Mouse (Mus musculus) midbrain, embryonic 15.5 days (tissue): ENCODE results near the gene Xylt1. TPM values are rescaled to one million over a fixed set of nuclear protein-coding genes. Genes with fewer than 3 reads are reported as not detected.

ENCODE experiments used
- ATAC-seq: fragments of 200-750 bp; cut with Nextera tagmentation; replicated peaks from 2 replicates; pipeline ENCODE4 v1.8.0; 2017; ENCODE audit warnings: moderate TSS enrichment
- H3K27ac ChIP-seq: fragments of 300-500 bp; sonication (generic); 2 replicates; pipeline ENCODE4 v1.5.1; 2015; ENCODE audit warnings: mild to moderate bottlenecking, inconsistent platforms
- H3K27me3 ChIP-seq: fragments of 300-500 bp; sonication (generic); replicated peaks from 2 replicates; pipeline ENCODE4 v1.6.1; 2015; ENCODE audit warnings: inconsistent platforms
- H3K36me3 ChIP-seq: fragments of 300-500 bp; sonication (generic); replicated peaks from 2 replicates; pipeline ENCODE4 v1.6.1; 2015; ENCODE audit warnings: inconsistent platforms
- H3K4me1 ChIP-seq: fragments of 300-500 bp; sonication (generic); 2 replicates; pipeline ENCODE4 v1.6.1; 2015; ENCODE audit warnings: inconsistent platforms
- H3K4me2 ChIP-seq: fragments of 300-500 bp; sonication (generic); 2 replicates; pipeline ENCODE4 v1.6.1; 2015; ENCODE audit warnings: inconsistent platforms, mild to moderate bottlenecking, moderate library complexity
- H3K4me3 ChIP-seq: fragments of 300-500 bp; sonication (generic); 2 replicates; pipeline ENCODE4 v1.5.1; 2015; ENCODE audit warnings: mild to moderate bottlenecking, inconsistent platforms
- H3K9ac ChIP-seq: fragments of 300-500 bp; sonication (generic); 2 replicates; pipeline ENCODE4 v1.6.1; 2015; ENCODE audit warnings: mild to moderate bottlenecking, inconsistent platforms
- H3K9me3 ChIP-seq: fragments of 300-500 bp; sonication (generic); 2 replicates; pipeline ENCODE4 v1.6.1; 2016; ENCODE audit warnings: inconsistent platforms
- WGBS: fragments of 180-500 bp; shearing (Covaris S2); methylation state at CpG from one replicate; pipeline ENCODE4 v1.1.7; 2015; ENCODE audit warnings: mixed read lengths; 5-methylcytosine and 5-hydroxymethylcytosine counted together
- polyA plus RNA-seq: library from polyadenylated mRNA; unstranded; fragments of >200 nt; fragmentation: Nextera tagmentation; extraction: Ambion mirVana; gene quantifications from 2 replicates; pipeline ENCODE4 v1.2.1, GENCODE M21; 2015

Gene Xylt1
- polyA plus RNA-seq, 1 experiment from 2014 or later: 2.8 TPM

DNA sequence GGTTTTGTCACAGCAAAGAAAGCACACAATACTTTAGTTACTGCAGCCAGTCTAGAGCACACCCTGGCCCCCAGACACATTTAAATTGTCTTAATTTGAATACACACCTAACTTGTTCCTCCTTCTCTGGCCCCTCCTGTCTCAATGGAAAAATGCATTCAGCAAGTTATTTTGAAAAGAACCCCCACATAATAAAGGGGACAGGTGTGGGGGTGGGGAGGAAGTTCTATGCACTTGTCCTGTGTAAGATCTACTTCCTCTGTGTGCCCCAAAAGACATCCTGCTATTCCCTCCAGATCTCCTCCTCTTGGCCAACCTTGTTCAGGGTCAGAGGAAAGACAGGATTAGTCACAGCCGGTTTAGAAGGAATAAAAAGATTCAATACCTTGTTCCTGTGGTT lies 135.0 kb downstream of the Xylt1 start:
- H3K4me3 ChIP-seq: no peak overlapping the region
- 13% methylated on average over 1 of the region's 1 CpGs for WGBS

DNA sequence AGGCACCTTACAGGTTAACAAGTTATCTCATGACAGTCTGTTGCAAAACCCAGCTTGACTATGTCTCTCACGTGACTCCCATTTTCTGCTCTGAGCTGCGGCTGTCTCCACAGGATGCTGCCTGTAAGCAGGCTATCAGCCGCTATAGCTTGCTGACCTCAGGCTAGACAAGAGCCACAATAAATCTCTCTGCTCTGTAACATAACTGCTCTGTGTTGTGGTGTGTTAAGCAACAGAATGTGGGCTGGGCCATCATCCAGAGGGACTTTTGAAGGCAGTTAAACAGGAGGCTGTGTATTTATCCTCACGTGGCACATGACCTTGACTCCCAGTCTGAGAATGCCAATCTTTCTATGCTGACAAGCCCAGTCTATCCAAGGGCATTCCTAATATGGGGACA lies 136.1 kb downstream of the Xylt1 start:
- H3K9me3 ChIP-seq: no peaks in the 10 kb centered on the region
- H3K4me1 ChIP-seq: no peaks in the 10 kb centered on the region
- no peak overlapping the region for H3K4me2 ChIP-seq
- no peaks in the 10 kb centered on the region for H3K36me3 ChIP-seq
- no peak overlapping the region for H3K4me3 ChIP-seq
- no peaks in the 10 kb centered on the region for H3K27me3 ChIP-seq
- no peak for ATAC-seq
- no peak overlapping the region for H3K27ac ChIP-seq
- no peak overlapping the region for H3K9ac ChIP-seq
- 64% methylated on average over 4 of the region's 4 CpGs for WGBS

More for the DNA sequence above, 135.0 kb downstream of the Xylt1 start:
- H3K9ac ChIP-seq: no peak overlapping the region
- H3K36me3 ChIP-seq: no peaks in the 10 kb centered on the region
- H3K4me1 ChIP-seq: no peaks in the 10 kb centered on the region
- H3K9me3 ChIP-seq: no peaks in the 10 kb centered on the region
- no peak overlapping the region for H3K4me2 ChIP-seq
- H3K27me3 ChIP-seq: no peaks in the 10 kb centered on the region
- no peak for ATAC-seq
- no peak overlapping the region for H3K27ac ChIP-seq

DNA sequence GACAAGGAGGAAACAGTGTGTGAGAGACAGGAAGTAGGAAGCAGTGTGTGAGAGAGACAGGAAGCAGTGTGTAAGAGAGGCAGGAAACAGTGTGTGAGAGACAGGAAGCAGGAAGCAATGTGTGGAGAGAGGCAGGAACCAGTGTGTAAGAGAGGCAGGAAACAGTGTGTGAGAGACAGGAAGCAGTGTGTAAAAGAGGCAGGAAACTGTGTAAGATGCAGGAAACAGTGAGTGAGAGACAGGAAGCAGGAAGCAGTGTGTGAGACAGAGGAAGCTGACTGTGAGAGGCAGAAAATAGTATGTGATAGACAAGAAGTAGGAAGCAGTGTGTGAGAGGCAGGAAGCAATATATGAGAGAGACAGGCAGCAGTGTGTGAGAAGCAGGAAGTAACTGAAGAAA lies 140.6 kb downstream of the Xylt1 start:
- no peaks in the 10 kb centered on the region for H3K9me3 ChIP-seq
- H3K4me3 ChIP-seq: no peak overlapping the region
- H3K4me1 ChIP-seq: no peaks in the 10 kb centered on the region
- no peaks in the 10 kb centered on the region for H3K27me3 ChIP-seq
- H3K27ac ChIP-seq: no peak overlapping the region
- no peak for ATAC-seq
- H3K36me3 ChIP-seq: no peaks in the 10 kb centered on the region
- H3K4me2 ChIP-seq: no peak overlapping the region
- H3K9ac ChIP-seq: no peak overlapping the region

DNA sequence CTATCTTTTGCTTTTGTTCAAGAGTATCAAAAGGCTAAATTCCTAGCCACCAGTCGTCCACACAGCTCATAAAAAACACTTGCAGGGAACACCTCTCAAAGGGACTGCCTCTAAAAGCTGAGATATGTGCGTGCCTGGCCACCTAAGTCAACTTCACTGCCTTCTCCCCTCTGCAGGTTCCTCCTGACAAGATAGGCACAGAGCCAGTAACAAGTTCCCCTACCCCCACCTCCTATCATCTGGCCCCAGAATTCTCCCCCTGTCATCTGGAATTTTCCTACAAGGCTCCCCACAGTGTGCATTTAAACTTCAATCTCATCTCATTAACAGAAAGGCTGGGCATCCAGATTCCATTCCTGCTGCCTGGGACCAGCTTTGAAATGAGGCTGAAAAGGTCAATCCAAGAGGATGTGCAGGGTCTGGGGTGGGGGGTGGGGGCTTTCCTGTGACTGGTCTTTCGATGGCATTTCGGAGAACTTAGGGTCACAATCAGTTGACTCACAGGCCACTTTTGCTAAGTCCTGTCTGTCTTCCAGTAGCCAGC lies 141.4 kb downstream of the Xylt1 start:
- Histone ChIP-seq H3K27me3 (no peaks in the 10 kb centered on the region), H3K9me3 (no peaks in the 10 kb centered on the region), H3K36me3 (no peaks in the 10 kb centered on the region), H3K4me1 (no peaks in the 10 kb centered on the region), H3K4me2 (no peak overlapping the region), H3K27ac (no peak overlapping the region), H3K4me3 (no peak overlapping the region), H3K9ac (no peak overlapping the region)
- 24% methylated on average over 4 of the region's 4 CpGs for WGBS
- ATAC-seq: no peak

DNA sequence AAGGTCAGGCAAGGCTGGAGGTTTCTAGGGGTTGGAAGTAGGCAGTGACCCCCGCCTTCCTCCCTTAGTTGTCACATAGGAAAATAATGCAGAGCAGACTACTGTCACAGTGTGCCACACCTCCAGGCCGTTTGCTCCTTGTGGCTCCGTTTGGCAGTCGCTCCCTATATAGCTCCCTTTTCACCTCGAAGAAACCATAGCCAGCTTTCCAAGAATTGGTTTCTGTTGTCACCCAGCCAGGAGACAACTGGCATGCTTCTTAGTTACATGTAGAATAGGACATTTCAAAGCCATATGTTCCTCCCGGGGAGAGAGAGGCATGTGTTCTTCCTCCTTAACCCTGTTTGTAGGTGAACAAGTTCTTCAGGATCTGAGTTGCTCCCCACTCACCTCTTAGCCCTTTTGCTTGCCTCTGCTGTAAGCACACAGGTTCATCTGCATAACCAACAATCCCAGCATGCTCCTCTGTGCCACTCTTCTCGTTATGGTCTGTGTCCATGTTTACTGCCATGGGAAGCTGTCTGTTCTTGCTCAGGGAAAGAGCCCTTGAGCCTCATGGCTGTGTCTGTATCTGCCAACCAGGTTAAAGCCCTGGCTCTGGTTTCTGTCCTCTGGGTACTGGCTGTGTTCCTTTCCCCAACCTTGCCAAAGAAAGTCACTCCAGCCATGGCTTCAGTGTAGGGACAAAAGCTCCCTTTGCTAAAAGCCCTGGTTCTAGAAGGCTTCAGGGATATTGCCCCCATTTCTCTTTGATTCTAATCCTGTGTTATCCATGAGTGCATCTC lies 143.8 kb downstream of the Xylt1 start:
- ATAC-seq: no peak
- Histone ChIP-seq H3K4me1 (no peaks in the 10 kb centered on the region), H3K27me3 (no peaks in the 10 kb centered on the region), H3K9ac (no peak overlapping the region), H3K4me2 (no peak overlapping the region), H3K36me3 (no peaks in the 10 kb centered on the region), H3K9me3 (no peaks in the 10 kb centered on the region), H3K27ac (no peak overlapping the region), H3K4me3 (no peak overlapping the region)
- WGBS: 73% methylated on average over 7 of the region's 7 CpGs

DNA sequence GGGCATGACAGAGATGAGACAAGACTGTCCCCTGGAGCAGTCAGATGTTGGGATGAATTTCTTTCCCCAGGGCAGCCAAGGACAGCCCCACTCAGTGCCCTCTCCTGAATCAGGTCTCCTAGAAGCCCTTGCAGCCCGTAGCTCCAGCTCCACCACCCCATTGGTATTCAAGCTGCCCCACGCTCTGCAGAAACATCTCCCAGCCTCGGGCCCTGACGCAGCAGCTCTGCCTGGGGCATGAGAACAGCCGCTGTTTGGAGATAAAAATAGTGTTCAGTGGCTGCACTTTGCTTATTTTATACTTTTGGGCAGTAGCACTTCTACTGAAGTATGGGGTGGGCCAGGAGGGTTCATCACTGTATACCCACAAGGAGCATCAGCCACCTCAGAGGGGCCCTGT lies 144.9 kb downstream of the Xylt1 start:
- Histone ChIP-seq H3K9ac (no peak overlapping the region), H3K9me3 (no peaks in the 10 kb centered on the region), H3K4me3 (no peak overlapping the region), H3K27ac (no peak overlapping the region), H3K27me3 (no peaks in the 10 kb centered on the region), H3K36me3 (no peaks in the 10 kb centered on the region), H3K4me2 (no peak overlapping the region), H3K4me1 (no peaks in the 10 kb centered on the region)
- ATAC-seq: no peak
- WGBS: 96% methylated on average over 5 of the region's 5 CpGs

DNA sequence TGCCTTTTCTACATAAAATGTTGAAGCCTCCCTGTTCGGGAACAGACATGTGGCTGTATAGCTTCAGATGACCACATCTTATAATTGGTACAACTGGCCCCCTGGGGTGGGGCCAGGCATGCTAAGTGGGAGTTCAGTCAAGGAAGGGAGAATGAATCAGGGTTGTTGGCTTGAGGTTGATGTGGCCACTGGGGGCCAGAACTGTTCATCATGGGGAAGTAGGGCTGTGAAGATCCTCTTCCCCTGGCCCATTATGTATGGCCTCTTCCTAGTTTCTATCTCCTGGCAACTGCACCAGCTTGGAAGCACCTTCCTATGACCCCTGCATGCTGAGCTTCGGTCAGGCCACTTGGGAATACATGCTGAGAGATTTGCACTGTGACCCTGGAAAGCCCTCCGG lies 145.8 kb downstream of the Xylt1 start:
- no peak for ATAC-seq
- no peaks in the 10 kb centered on the region for H3K27me3 ChIP-seq
- H3K4me3 ChIP-seq: no peak overlapping the region
- H3K4me1 ChIP-seq: no peaks in the 10 kb centered on the region
- no peaks in the 10 kb centered on the region for H3K9me3 ChIP-seq
- WGBS: 89% methylated on average over 3 of the region's 3 CpGs
- H3K4me2 ChIP-seq: no peak overlapping the region
- H3K36me3 ChIP-seq: no peaks in the 10 kb centered on the region
- H3K9ac ChIP-seq: no peak overlapping the region
- no peak overlapping the region for H3K27ac ChIP-seq

DNA sequence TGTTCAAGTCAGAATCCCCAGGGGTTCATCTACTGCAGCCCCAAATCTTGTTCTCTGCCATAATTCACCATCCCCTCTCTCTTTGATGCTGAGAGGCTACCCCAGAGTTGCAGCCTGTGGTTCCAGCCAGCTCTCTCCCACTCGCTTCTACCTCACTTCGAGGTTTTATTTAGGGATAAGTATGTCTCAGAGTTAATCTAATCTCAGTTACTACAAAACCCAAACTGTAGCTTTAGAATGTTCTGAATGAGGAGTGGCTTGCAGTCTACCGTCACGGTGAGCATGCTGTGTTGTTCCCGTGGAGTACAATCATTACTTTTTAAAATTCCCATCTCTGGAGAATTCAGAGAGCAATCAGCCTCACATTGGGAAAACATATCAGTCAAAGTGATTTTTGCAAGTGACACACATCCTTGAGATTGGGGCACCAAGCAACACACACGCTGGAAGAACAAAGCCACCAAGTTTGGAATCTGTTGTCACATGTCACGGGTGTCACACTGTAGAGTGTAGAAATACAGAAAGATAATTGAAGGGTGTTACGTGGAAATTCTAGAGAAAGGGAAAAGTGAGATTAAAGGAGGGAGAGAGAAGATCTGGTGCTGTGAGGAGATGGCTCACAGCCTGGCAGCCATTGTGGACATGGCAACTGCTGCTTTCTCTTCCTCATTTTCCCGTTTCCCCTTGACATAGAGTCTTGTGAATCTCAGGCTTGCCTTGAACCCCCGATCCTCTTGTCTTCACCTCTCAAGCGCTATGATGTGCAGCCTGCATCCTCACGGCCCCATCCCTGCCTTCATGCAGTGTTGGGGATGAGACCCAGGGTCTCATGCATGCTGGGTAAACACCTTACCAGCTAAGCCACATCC lies 149.2 kb downstream of the Xylt1 start:
- Histone ChIP-seq H3K27ac (no peak overlapping the region), H3K9ac (no peak overlapping the region), H3K4me2 (no peak overlapping the region), H3K4me3 (no peak overlapping the region), H3K4me1 (no peaks in the 10 kb centered on the region), H3K27me3 (no peaks in the 10 kb centered on the region), H3K9me3 (no peaks in the 10 kb centered on the region), H3K36me3 (no peaks in the 10 kb centered on the region)
- no peak for ATAC-seq
- 73% methylated on average over 12 of the region's 12 CpGs for WGBS

DNA sequence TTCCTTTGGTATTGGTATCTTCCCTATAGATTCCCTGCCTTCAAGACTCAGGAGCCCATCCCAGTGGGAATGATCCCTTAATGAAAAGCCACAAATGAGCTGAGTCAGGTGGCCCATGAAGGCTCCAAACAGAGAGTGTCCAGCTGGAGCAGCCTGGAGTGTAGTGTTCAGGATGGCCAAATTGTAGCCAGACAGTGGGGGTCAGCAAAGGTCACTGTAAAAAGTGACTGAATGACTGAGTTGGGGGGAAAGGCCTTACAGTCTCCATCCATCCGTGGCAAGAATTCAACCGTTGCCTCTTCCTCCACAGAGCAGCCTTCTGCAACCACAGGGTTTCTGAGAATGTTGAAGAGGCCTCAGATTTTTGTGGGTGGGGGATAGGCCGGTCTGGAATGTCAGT lies 151.9 kb downstream of the Xylt1 start:
- 60% methylated on average over 3 of the region's 3 CpGs for WGBS
- H3K4me2 ChIP-seq: no peak overlapping the region
- no peak overlapping the region for H3K27ac ChIP-seq
- H3K9me3 ChIP-seq: no peaks in the 10 kb centered on the region
- no peaks in the 10 kb centered on the region for H3K36me3 ChIP-seq
- ATAC-seq: no peak
- H3K4me1 ChIP-seq: no peaks in the 10 kb centered on the region
- no peaks in the 10 kb centered on the region for H3K27me3 ChIP-seq
- H3K4me3 ChIP-seq: no peak overlapping the region
- no peak overlapping the region for H3K9ac ChIP-seq

DNA sequence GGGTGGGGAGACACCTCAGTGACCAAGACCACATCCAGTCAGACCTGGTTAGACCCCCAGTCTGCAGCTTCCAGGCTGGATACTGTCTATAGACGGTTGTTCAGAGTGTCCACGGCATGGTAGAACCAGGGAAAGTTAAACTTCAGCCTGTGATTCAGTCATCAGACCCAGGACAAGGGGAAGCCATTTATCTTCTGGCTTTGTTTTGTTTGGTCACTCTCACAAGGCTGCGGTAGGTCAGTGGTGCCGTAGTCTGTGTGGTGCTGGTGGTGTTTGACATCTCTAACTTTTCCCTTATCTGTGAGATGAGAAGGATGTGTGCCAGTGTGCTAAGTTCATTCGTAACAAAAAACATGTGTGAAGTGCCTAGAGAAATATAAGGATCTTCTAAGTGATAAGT lies 152.4 kb downstream of the Xylt1 start:
- H3K4me3 ChIP-seq: no peak overlapping the region
- H3K4me1 ChIP-seq: no peaks in the 10 kb centered on the region
- no peaks in the 10 kb centered on the region for H3K36me3 ChIP-seq
- no peaks in the 10 kb centered on the region for H3K27me3 ChIP-seq
- no peak overlapping the region for H3K9ac ChIP-seq
- H3K27ac ChIP-seq: no peak overlapping the region
- no peaks in the 10 kb centered on the region for H3K9me3 ChIP-seq
- H3K4me2 ChIP-seq: no peak overlapping the region
- 92% methylated on average over 5 of the region's 5 CpGs for WGBS
- no peak for ATAC-seq

DNA sequence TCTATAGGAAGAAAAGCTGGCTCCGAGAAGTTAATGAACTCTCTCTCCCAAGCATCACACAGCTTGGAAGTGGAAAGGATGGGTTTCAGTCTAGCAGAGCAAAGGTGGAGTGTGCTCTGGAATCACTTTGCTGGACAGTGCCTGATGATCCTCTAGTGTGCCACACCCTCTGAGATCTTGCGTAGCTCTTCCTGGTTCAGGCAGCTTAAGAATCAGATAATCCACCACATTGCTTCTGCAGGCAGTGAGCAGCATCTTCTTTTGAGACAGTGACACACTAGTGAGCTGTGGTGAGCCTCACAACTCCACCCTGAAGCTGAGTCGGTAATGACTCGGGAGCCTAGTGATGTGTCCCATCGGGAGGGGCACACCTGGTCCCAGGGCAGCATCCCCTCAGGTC lies 159.2 kb downstream of the Xylt1 start:
- H3K4me1 ChIP-seq: no peaks in the 10 kb centered on the region
- no peak overlapping the region for H3K9ac ChIP-seq
- no peak overlapping the region for H3K27ac ChIP-seq
- no peak for ATAC-seq
- no peaks in the 10 kb centered on the region for H3K36me3 ChIP-seq
- 74% methylated on average over 5 of the region's 5 CpGs for WGBS
- no peaks in the 10 kb centered on the region for H3K9me3 ChIP-seq
- H3K4me3 ChIP-seq: no peak overlapping the region
- no peaks in the 10 kb centered on the region for H3K27me3 ChIP-seq
- H3K4me2 ChIP-seq: no peak overlapping the region

DNA sequence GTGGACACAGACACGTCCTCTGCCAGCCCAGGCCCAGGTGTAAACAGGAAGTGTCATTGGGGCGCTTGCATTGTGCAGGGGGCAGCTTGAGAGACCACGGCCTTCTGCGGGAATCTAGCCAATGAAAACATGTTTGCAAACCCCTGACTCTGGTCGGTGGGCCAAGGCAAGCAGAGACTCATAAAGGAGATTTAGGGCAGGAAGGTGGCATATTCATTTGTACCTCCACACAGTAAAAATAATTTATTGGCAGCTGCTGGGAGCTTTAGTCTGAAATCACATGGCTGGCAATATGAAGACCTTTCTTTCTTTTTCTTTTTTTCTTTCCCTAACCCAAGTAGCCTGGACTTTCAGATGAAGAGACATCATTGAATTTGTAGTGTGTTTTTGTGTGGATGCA lies 159.6 kb downstream of the Xylt1 start:
- Histone ChIP-seq H3K27ac (no peak overlapping the region), H3K36me3 (no peaks in the 10 kb centered on the region), H3K4me1 (no peaks in the 10 kb centered on the region), H3K9ac (no peak overlapping the region), H3K9me3 (no peaks in the 10 kb centered on the region), H3K4me3 (no peak overlapping the region), H3K4me2 (no peak overlapping the region), H3K27me3 (no peaks in the 10 kb centered on the region)
- WGBS: 67% methylated on average over 5 of the region's 5 CpGs
- ATAC-seq: no peak
